Mouse (Mus musculus) spleen, adult 2 months (tissue): ENCODE measurements around the gene Brf1. TPM values are rescaled to one million over a fixed set of nuclear protein-coding genes. Genes with fewer than 3 reads are reported as not detected.

Experiments
- DNase-seq, 2 experiments: peaks; one replicate each; pipeline versions ENCODE4 v3.0.0 to v3.0.0-alpha.2; 2012 to 2021; ENCODE audit warnings: low spot score in 2 of 2, low read depth in 1 of 2
- H3K27ac ChIP-seq: fragments of 200-500 bp; 2 replicates; pipeline ENCODE4 v1.5.1; 2012; ENCODE audit warnings: low read length, inconsistent platforms; ENCODE audit not compliant: insufficient read depth
- H3K27me3 ChIP-seq: fragments of 200-500 bp; 2 replicates; pipeline ENCODE4 v1.6.1; 2012; ENCODE audit warnings: mild to moderate bottlenecking, moderate library complexity, low read length, inconsistent platforms; ENCODE audit not compliant: control insufficient read depth, insufficient read depth
- H3K36me3 ChIP-seq: fragments of 200-500 bp; 2 replicates; pipeline ENCODE4 v1.6.1; 2012; ENCODE audit warnings: mild to moderate bottlenecking, low read length, inconsistent platforms; ENCODE audit not compliant: control insufficient read depth, insufficient read depth
- H3K4me1 ChIP-seq: fragments of 200-500 bp; 2 replicates; pipeline ENCODE4 v1.6.1; 2011; ENCODE audit warnings: inconsistent platforms; ENCODE audit not compliant: control insufficient read depth, insufficient read depth, insufficient read length
- H3K4me3 ChIP-seq: fragments of 200-500 bp; 2 replicates; pipeline ENCODE4 v1.5.1; 2011; ENCODE audit warnings: mild to moderate bottlenecking, inconsistent platforms; ENCODE audit not compliant: insufficient read depth, insufficient read length; ENCODE audit errors: extremely low read depth
- CTCF ChIP-seq: fragments of 200-500 bp; IDR thresholded peaks from 2 replicates; pipeline ENCODE4 v1.5.1; 2011; ENCODE audit warnings: mild to moderate bottlenecking, inconsistent platforms; ENCODE audit not compliant: insufficient read depth, insufficient read length, insufficient replicate concordance; ENCODE audit errors: extremely low read depth
- POLR2A ChIP-seq: fragments of 200-500 bp; IDR thresholded peaks from 2 replicates; pipeline ENCODE4 v1.6.1; 2011; ENCODE audit warnings: low read depth, low read length, inconsistent platforms
- WGBS: fragments of 180-500 bp; shearing (Covaris S2); methylation state at CpG from one replicate; pipeline ENCODE4 v1.1.7; 2018; 5-methylcytosine and 5-hydroxymethylcytosine counted together
- polyA plus RNA-seq: library from polyadenylated mRNA; depleted of rRNA; stranded (reverse); fragments of >200 nt; gene quantifications from 2 replicates; pipeline ENCODE4 v1.2.3, GENCODE M21; 2012

Brf1 gene
- polyA plus RNA-seq, 1 experiment = 127 TPM

GRCm38 (mm10) chr12:112941776-112942713, 58.5 kb downstream of the Brf1 start, which contains the start of gene Nudt14:
TSS of gene Nudt14 (minus strand) at chr12:112942124.
- TF ChIP-seq CTCF (no peak), POLR2A (peak; percentile 10)
- DNase-seq = peak; percentile 74 to 75
- Histone ChIP-seq H3K36me3 (no peaks in the 10 kb centered on the region), H3K4me1 (peaks cover 13% of the 10 kb centered on the region; the same call in 1 of the 2 replicates), H3K27me3 (no peaks in the 10 kb centered on the region), H3K4me3 (peak within 1 kb of the TSS; percentile 98), H3K27ac (peak within 1 kb of the TSS; percentile 90)
- 2% methylated on average over 56 of the region's 58 CpGs for WGBS

- no peak for DNase-seq
- WGBS = 51% methylated on average over 10 of the region's 10 CpGs
- no peaks in the 10 kb centered on the region for H3K27me3 ChIP-seq
- H3K36me3 ChIP-seq = no peaks in the 10 kb centered on the region
- H3K4me3 ChIP-seq = peak overlapping the region; percentile 98
- H3K4me1 ChIP-seq = peaks cover 13% of the 10 kb centered on the region; the same call in 1 of the 2 replicates
- no peak for TF ChIP-seq CTCF
- TF ChIP-seq POLR2A = no peak
- no peak overlapping the region for H3K27ac ChIP-seq
These were observed 59.2 kb downstream of the Brf1 start for GRCm38 (mm10) chr12:112941156-112941775.

GRCm38 (mm10) chr12:112940710-112941109, 59.8 kb downstream of the Brf1 start:
- Histone ChIP-seq H3K36me3 (no peaks in the 10 kb centered on the region), H3K27me3 (no peaks in the 10 kb centered on the region), H3K4me3 (no peak overlapping the region), H3K27ac (no peak overlapping the region), H3K4me1 (peaks cover 13% of the 10 kb centered on the region; the same call in 1 of the 2 replicates)
- WGBS = 75% methylated on average over 8 of the region's 9 CpGs
- DNase-seq = no peak
- no peak for TF ChIP-seq POLR2A
- no peak for TF ChIP-seq CTCF

- H3K4me1 ChIP-seq = peaks cover 13% of the 10 kb centered on the region; the same call in 1 of the 2 replicates
These were observed 60.3 kb downstream of the Brf1 start for GRCm38 (mm10) chr12:112940238-112940637.

GRCm38 (mm10) chr12:112938873-112939565, 61.5 kb downstream of the Brf1 start:
- TF ChIP-seq POLR2A = no peak
- TF ChIP-seq CTCF = no peak
- H3K27me3 ChIP-seq = no peaks in the 10 kb centered on the region
- peaks cover 13% of the 10 kb centered on the region; the same call in 1 of the 2 replicates for H3K4me1 ChIP-seq
- H3K4me3 ChIP-seq = no peak overlapping the region
- H3K27ac ChIP-seq = no peak overlapping the region
- no peaks in the 10 kb centered on the region for H3K36me3 ChIP-seq
- DNase-seq = no peak
- 80% methylated on average over 10 of the region's 10 CpGs for WGBS

More at GRCm38 (mm10) chr12:112940238-112940637, 60.3 kb downstream of the Brf1 start:
- H3K27me3 ChIP-seq = no peaks in the 10 kb centered on the region
- DNase-seq = no peak
- TF ChIP-seq CTCF (no peak), POLR2A (no peak)
- H3K36me3 ChIP-seq = no peaks in the 10 kb centered on the region
- no peak overlapping the region for H3K4me3 ChIP-seq
- H3K27ac ChIP-seq = no peak overlapping the region
- WGBS = 91% methylated on average over 4 of the region's 4 CpGs

- H3K4me3 ChIP-seq = no peak overlapping the region
- WGBS = 88% methylated on average over 10 of the region's 10 CpGs
- TF ChIP-seq POLR2A (no peak), CTCF (no peak)
- no peak overlapping the region for H3K27ac ChIP-seq
- DNase-seq = no peak
- H3K36me3 ChIP-seq = no peaks in the 10 kb centered on the region
- peaks cover 13% of the 10 kb centered on the region; the same call in 1 of the 2 replicates for H3K4me1 ChIP-seq
- H3K27me3 ChIP-seq = no peaks in the 10 kb centered on the region
These were observed 62.1 kb downstream of the Brf1 start for GRCm38 (mm10) chr12:112938366-112938765.
